Mouse (Mus musculus) kidney, embryonic 14.5 days (tissue): ENCODE data around the gene B3gat2. TPM values are rescaled to one million over a fixed set of nuclear protein-coding genes. Genes with fewer than 3 reads are reported as not detected.

ENCODE experiments used
- ATAC-seq: fragments of 200-750 bp; cut with Nextera tagmentation; 2 replicates; pipeline ENCODE4 v1.8.0; 2017; ENCODE audit warnings: moderate number of reproducible peaks, mild to moderate bottlenecking, moderate TSS enrichment, moderate library complexity; ENCODE audit not compliant: low FRiP score, low TSS enrichment
- H3K27ac ChIP-seq: fragments of 300-500 bp; sonication (generic); 2 replicates; pipeline ENCODE4 v1.5.1; 2014; ENCODE audit warnings: low read depth, mild to moderate bottlenecking, low read length, moderate library complexity, mixed read lengths
- H3K27me3 ChIP-seq: fragments of 300-500 bp; sonication (generic); 2 replicates; pipeline ENCODE4 v1.6.1; 2014; ENCODE audit warnings: mild to moderate bottlenecking, low read length; ENCODE audit not compliant: control insufficient read depth, insufficient read depth
- H3K36me3 ChIP-seq: fragments of 300-500 bp; sonication (generic); 2 replicates; pipeline ENCODE4 v1.6.1; 2014; ENCODE audit warnings: low read length, mixed read lengths; ENCODE audit not compliant: control insufficient read depth, insufficient read depth
- H3K4me1 ChIP-seq: fragments of 300-500 bp; sonication (generic); 2 replicates; pipeline ENCODE4 v1.6.1; 2014; ENCODE audit warnings: low read length, mixed read lengths; ENCODE audit not compliant: control insufficient read depth, insufficient read depth
- H3K4me2 ChIP-seq: fragments of 300-500 bp; sonication (generic); replicated peaks from 2 replicates; pipeline ENCODE4 v1.6.1; 2014; ENCODE audit warnings: low read depth, mild to moderate bottlenecking, low read length
- H3K4me3 ChIP-seq: fragments of 300-500 bp; sonication (generic); 2 replicates; pipeline ENCODE4 v1.5.1; 2014; ENCODE audit warnings: mild to moderate bottlenecking, low read length
- H3K9ac ChIP-seq: fragments of 300-500 bp; sonication (generic); 2 replicates; pipeline ENCODE4 v1.6.1; 2014; ENCODE audit warnings: low read depth, mild to moderate bottlenecking, low read length, moderate library complexity
- H3K9me3 ChIP-seq: fragments of 300-500 bp; sonication (generic); 2 replicates; pipeline ENCODE4 v1.6.1; 2016; ENCODE audit warnings: low read length; ENCODE audit not compliant: control insufficient read depth
- WGBS: fragments of 180-500 bp; shearing (Covaris S2); extraction: QIAGEN DNeasy Blood & Tissue Kit; methylation state at CpG from one replicate; pipeline ENCODE4 v1.1.7; 2014; 5-methylcytosine and 5-hydroxymethylcytosine counted together
- polyA plus RNA-seq: library from polyadenylated mRNA; unstranded; fragments of >200 nt; fragmentation: Nextera tagmentation; extraction: Ambion mirVana; gene quantifications from 2 replicates; pipeline ENCODE4 v1.2.1, GENCODE M21; 2014

B3gat2 gene
- polyA plus RNA-seq, result 2.9 and 5.0 TPM in 2 replicates

DNA sequence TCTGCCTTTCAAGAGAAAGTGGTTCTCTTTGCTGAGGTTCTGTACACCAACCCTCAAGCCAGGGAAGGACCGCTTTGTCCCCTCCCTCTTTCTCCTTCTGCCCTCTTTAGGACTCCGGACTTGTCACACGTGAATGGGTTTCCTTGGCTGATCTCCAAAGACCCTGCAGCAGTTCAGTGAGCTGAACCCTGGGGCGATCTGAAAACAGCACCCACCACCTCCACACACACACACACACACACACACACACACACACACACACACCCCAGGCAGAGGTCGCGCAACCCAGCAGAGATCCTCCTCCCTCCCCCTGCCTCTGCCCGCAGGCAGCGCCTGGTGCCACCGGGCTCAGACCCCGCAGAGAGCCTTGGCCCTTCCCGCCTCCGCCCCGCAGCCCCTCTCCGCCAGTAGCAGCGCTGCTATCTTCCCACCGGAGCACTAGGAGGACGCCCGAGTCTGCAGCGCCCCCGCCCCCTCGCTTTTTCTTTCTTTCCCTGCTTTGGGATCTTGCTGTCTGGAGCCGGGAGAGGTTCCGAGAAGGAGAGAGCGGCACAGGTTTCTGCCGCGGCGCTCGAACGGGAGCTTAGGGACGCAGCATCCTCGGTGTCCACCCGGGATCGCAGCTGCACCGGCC is at the start of gene B3gat2:
Gene B3gat2, plus strand, starts transcription at position 252 of the 634 bp plus-strand sequence.
- H3K27ac ChIP-seq, result no peak within 1 kb of the TSS
- peak within 1 kb of the TSS; percentile 61 for H3K4me3 ChIP-seq
- H3K9me3 ChIP-seq, result no peaks in the 10 kb centered on the region
- WGBS, result under 1% methylated on average over 33 of the region's 34 CpGs
- peak; percentile 62 for ATAC-seq
- H3K27me3 ChIP-seq, result peaks cover 27% of the 10 kb centered on the region
- H3K9ac ChIP-seq, result peak within 1 kb of the TSS; percentile 48
- H3K4me2 ChIP-seq, result peak within 1 kb of the TSS; percentile 97
- peaks cover 4% of the 10 kb centered on the region; the same call in 1 of the 2 replicates for H3K4me1 ChIP-seq
- no peaks in the 10 kb centered on the region for H3K36me3 ChIP-seq

DNA sequence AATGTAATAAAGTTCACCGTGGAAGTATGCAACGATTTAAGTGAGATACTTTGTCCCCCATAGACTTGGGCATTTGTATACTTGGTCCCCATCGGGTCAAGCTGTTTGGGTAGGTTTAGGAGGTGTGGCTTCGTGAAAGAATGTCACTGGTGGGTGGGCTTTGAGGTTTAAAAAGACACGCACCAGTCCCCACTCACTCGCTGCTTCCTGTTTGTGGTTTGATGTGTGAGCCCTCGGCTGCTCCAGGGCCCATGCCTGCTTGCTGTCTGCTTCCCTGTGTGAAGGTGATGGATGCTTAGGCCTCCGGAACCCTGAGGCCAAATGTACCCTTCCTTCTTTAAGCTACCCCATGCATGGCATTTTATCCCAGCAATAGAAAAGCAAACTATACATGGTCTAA is 41.2 kb upstream of the B3gat2 start:
- ATAC-seq, result no peak
- H3K4me1 ChIP-seq, result no peaks in the 10 kb centered on the region
- H3K4me2 ChIP-seq, result no peak overlapping the region
- H3K36me3 ChIP-seq, result no peaks in the 10 kb centered on the region
- WGBS, result 80% methylated on average over 8 of the region's 8 CpGs
- no peak overlapping the region for H3K27ac ChIP-seq
- no peak overlapping the region for H3K4me3 ChIP-seq
- no peaks in the 10 kb centered on the region for H3K9me3 ChIP-seq
- H3K9ac ChIP-seq, result no peak overlapping the region
- no peaks in the 10 kb centered on the region for H3K27me3 ChIP-seq

GRCm38 (mm10) chr1:23721036-23721435 is 40.5 kb upstream of the B3gat2 start:
- Histone ChIP-seq H3K36me3 (no peaks in the 10 kb centered on the region), H3K27me3 (no peaks in the 10 kb centered on the region), H3K4me3 (no peak overlapping the region), H3K4me1 (no peaks in the 10 kb centered on the region), H3K9ac (no peak overlapping the region), H3K4me2 (no peak overlapping the region), H3K27ac (no peak overlapping the region), H3K9me3 (no peaks in the 10 kb centered on the region)
- ATAC-seq, result no peak
- 53% methylated on average over 2 of the region's 2 CpGs for WGBS

DNA sequence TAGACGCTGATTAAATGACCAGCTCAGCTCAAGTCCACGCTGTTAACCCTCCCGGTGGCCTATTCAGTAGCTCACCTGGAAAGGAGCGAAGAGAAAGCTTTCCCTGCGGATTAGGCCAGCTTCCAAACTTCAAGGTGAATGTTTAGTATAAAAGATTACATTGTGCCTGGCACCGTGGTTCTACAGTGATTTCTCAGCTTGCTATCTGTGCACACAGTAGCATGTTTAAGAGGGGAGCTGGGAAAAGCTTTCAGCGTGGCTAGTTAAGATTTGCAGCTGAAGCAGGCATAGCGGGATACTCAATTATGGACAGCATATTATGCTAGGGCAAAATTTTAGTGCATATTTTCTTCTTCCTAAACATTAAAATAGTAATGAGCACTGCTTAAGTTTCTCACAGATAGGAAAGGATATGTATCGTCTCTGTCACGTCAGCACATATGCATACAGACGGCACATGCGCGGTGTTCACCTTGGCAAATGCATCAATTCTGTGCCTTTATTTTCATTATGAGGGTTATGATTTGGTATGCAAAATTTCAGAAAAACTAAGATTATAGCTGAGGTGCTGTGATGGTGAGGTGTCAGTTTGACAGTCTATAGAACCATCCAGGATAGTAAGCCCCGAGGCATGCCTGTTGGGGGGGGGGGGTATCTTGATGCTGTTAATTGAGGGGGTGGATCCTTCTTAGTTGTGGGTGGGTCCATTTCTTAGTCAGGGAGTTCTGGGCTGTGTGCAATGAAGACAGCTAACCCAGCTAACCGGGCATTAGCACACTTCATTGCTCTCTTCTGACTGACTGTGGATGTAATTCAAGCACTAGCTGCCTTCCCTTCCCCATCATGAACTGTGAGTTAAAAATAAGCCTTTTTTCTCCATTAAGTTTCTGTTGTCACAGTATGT is 38.8 kb upstream of the B3gat2 start:
- no peak overlapping the region for H3K9ac ChIP-seq
- no peaks in the 10 kb centered on the region for H3K36me3 ChIP-seq
- no peaks in the 10 kb centered on the region for H3K9me3 ChIP-seq
- H3K27me3 ChIP-seq, result no peaks in the 10 kb centered on the region
- H3K4me3 ChIP-seq, result no peak overlapping the region
- ATAC-seq, result no peak
- WGBS, result 79% methylated on average over 15 of the region's 15 CpGs
- no peak overlapping the region for H3K27ac ChIP-seq
- H3K4me1 ChIP-seq, result no peaks in the 10 kb centered on the region
- H3K4me2 ChIP-seq, result no peak overlapping the region

DNA sequence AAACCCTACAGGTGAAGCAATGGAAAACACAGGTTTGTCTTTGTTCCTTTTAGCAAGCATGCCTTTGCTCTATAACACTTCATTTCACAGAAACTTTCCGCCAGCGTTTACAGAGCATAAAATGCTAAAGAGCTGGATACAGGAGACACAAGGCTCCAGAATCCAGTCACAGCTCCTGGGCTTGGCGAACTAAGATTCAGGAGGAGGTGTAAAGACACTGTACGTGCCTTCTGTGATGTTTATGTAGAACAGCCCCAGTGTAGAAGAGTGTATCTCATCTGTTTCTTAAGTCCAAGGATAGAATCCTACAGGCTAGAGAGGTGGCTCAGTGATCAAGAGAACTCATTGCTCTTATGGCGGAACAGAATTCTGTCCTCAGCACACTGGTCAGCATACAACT is 30.2 kb upstream of the B3gat2 start:
- 87% methylated on average over 5 of the region's 5 CpGs for WGBS
- ATAC-seq, result no peak
- Histone ChIP-seq H3K4me2 (no peak overlapping the region), H3K36me3 (no peaks in the 10 kb centered on the region), H3K4me3 (no peak overlapping the region), H3K9ac (no peak overlapping the region), H3K9me3 (no peaks in the 10 kb centered on the region), H3K4me1 (no peaks in the 10 kb centered on the region), H3K27me3 (no peaks in the 10 kb centered on the region), H3K27ac (no peak overlapping the region)

- no peak overlapping the region for H3K4me3 ChIP-seq
- no peak overlapping the region for H3K4me2 ChIP-seq
- H3K9ac ChIP-seq, result no peak overlapping the region
- WGBS, result 89% methylated on average over 3 of the region's 3 CpGs
- H3K4me1 ChIP-seq, result no peaks in the 10 kb centered on the region
- H3K9me3 ChIP-seq, result no peaks in the 10 kb centered on the region
- no peak for ATAC-seq
- no peak overlapping the region for H3K27ac ChIP-seq
- H3K27me3 ChIP-seq, result no peaks in the 10 kb centered on the region
- H3K36me3 ChIP-seq, result no peaks in the 10 kb centered on the region
These were observed 10.6 kb upstream of the B3gat2 start for GRCm38 (mm10) chr1:23750864-23751532.

DNA sequence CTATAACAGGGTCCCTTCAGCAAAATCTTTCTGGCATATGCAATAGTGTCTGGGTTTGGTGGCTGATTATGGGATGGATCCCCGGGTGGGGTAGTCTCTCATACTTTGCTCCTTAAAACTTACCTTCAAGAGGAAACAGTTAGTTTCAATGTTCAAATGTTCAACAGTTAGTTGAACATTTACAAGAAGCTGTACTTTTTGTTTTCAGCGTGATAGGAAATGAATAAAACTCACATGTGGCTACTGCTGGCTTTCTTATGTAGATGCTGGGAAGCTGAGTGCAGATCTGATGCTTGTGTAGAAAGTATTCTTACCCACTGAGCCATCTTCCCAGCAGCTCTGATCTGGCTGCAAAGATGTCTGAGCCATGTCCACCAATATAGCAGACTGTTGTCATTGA is 8.5 kb upstream of the B3gat2 start:
- Histone ChIP-seq H3K9ac (no peak overlapping the region), H3K9me3 (no peaks in the 10 kb centered on the region), H3K4me1 (no peaks in the 10 kb centered on the region), H3K36me3 (no peaks in the 10 kb centered on the region), H3K27me3 (no peaks in the 10 kb centered on the region), H3K4me3 (no peak overlapping the region), H3K27ac (no peak overlapping the region), H3K4me2 (no peak overlapping the region)
- 85% methylated on average over 2 of the region's 2 CpGs for WGBS
- ATAC-seq, result no peak

GRCm38 (mm10) chr1:23753591-23753990 is 8.0 kb upstream of the B3gat2 start:
- no peak for ATAC-seq

GRCm38 (mm10) chr1:23754340-23754739 is 7.2 kb upstream of the B3gat2 start:
- H3K27ac ChIP-seq, result no peak overlapping the region
- H3K4me2 ChIP-seq, result no peak overlapping the region
- H3K9me3 ChIP-seq, result no peaks in the 10 kb centered on the region
- no peak overlapping the region for H3K4me3 ChIP-seq
- no peaks in the 10 kb centered on the region for H3K4me1 ChIP-seq
- H3K36me3 ChIP-seq, result no peaks in the 10 kb centered on the region
- no peak overlapping the region for H3K9ac ChIP-seq
- H3K27me3 ChIP-seq, result peaks cover 3% of the 10 kb centered on the region
- 74% methylated on average over 1 of the region's 1 CpGs for WGBS
- no peak for ATAC-seq

More at GRCm38 (mm10) chr1:23753591-23753990, 8.0 kb upstream of the B3gat2 start:
- Histone ChIP-seq H3K4me3 (no peak overlapping the region), H3K4me1 (no peaks in the 10 kb centered on the region), H3K27ac (no peak overlapping the region), H3K4me2 (no peak overlapping the region), H3K9ac (no peak overlapping the region), H3K9me3 (no peaks in the 10 kb centered on the region), H3K27me3 (no peaks in the 10 kb centered on the region), H3K36me3 (no peaks in the 10 kb centered on the region)
- 94% methylated on average over 6 of the region's 6 CpGs for WGBS
